20 mouse cellular contexts compared by ENCODE assay signal in genomic region chr6:117151484-117152149, GRCm38 (mm10). TPM values are rescaled to one million over a fixed set of nuclear protein-coding genes. Genes with fewer than 3 reads are reported as not detected.
DNase-seq lines count a peak whose midpoint lies in the region; ATAC-seq lines count a peak whose summit lies in the region.
"Had no signal": no experiment of that assay in that cellular context is flagged by ENCODE, and none has a peak within 500 bp of the region (broad histone marks: within the 10 kb centered on the region; RNA-seq: fewer than 3 reads in every experiment).

No protein-coding gene starts in this region.

- peak; percentile 75 for ATAC-seq in embryonic facial prominence, embryonic 15.5 days (ENCODE audit: insufficient number of reproducible peaks, low FRiP score, low TSS enrichment, low read depth)
- ATAC-seq in limb, embryonic 15.5 days (ENCODE audit: insufficient number of reproducible peaks, low FRiP score, low TSS enrichment, low read depth) = peak; percentile 61; the same call in 1 of the 2 replicates
- ATAC-seq: forebrain, embryonic 14.5 days; midbrain, embryonic 15.5 days had no signal

- H3K27me3 ChIP-seq in embryonic facial prominence, embryonic 15.5 days = no peaks in the 10 kb centered on the region
- H3K27me3 ChIP-seq in limb, embryonic 15.5 days = no peaks in the 10 kb centered on the region
- H3K27me3 ChIP-seq: hindbrain, embryonic 13.5 days; midbrain, embryonic 15.5 days had no signal

- H3K9me3 ChIP-seq in embryonic facial prominence, embryonic 15.5 days (replicated peaks) = no peaks in the 10 kb centered on the region
- no peaks in the 10 kb centered on the region for H3K9me3 ChIP-seq in limb, embryonic 15.5 days
- H3K9me3 ChIP-seq: hindbrain, embryonic 13.5 days; midbrain, embryonic 15.5 days had no signal

- H3K4me3 ChIP-seq in embryonic facial prominence, embryonic 15.5 days (replicated peaks) = no peak overlapping the region
- no peak overlapping the region for H3K4me3 ChIP-seq in limb, embryonic 15.5 days
- H3K4me3 ChIP-seq: gastrocnemius, adult 2 months; hindbrain, embryonic 13.5 days; midbrain, embryonic 15.5 days had no signal

- H3K4me2 ChIP-seq in embryonic facial prominence, embryonic 15.5 days (replicated peaks) = peak overlapping the region; percentile 31
- H3K4me2 ChIP-seq in limb, embryonic 15.5 days = 0 out of 2 replicates have a peak overlapping the region, but pooled peaks have one; percentile 17
- H3K4me2 ChIP-seq: hindbrain, embryonic 13.5 days; lung, embryonic 14.5 days; midbrain, embryonic 15.5 days had no signal

- H3K36me3 ChIP-seq in embryonic facial prominence, embryonic 15.5 days = no peaks in the 10 kb centered on the region
- H3K36me3 ChIP-seq in limb, embryonic 15.5 days = no peaks in the 10 kb centered on the region
- H3K36me3 ChIP-seq: hindbrain, embryonic 13.5 days; midbrain, embryonic 15.5 days had no signal

- peak; percentile 40 for DNase-seq in ES-CJ7 (ENCODE audit: low read depth, low spot score)
- DNase-seq in ZHBTc4 (ENCODE audit: low read depth, low spot score) = peak; percentile 71
- no peak for DNase-seq in right cerebral cortex, postnatal 25 days
- no peak for DNase-seq in adrenal gland, postnatal 25 days
- no peak for DNase-seq in thymus, postnatal 4 days
- DNase-seq: adrenal gland, postnatal 10 days; cerebellum, adult 11-12 months; cerebellum, postnatal 25 days; gastrocnemius, adult 2 months; kidney, adult 11 months; lung, embryonic 14.5 days; thymus, postnatal 36 days had no signal

- peaks cover 19% of the 10 kb centered on the region for H3K4me1 ChIP-seq in embryonic facial prominence, embryonic 15.5 days
- peaks cover 34% of the 10 kb centered on the region for H3K4me1 ChIP-seq in limb, embryonic 15.5 days
- H3K4me1 ChIP-seq: midbrain, embryonic 15.5 days had no signal

- no peak overlapping the region for H3K9ac ChIP-seq in embryonic facial prominence, embryonic 15.5 days
- no peak overlapping the region for H3K9ac ChIP-seq in limb, embryonic 15.5 days
- H3K9ac ChIP-seq: hindbrain, embryonic 13.5 days; lung, embryonic 14.5 days; midbrain, embryonic 15.5 days had no signal

- H3K27ac ChIP-seq in embryonic facial prominence, embryonic 15.5 days (replicated peaks) = peak overlapping the region; percentile 19
- 0 out of 2 replicates have a peak overlapping the region, but pooled peaks have one; percentile 34 for H3K27ac ChIP-seq in limb, embryonic 15.5 days
- H3K27ac ChIP-seq: gastrocnemius, adult 2 months; hindbrain, embryonic 13.5 days; kidney, postnatal 0 days; midbrain, embryonic 15.5 days had no signal

- 7% methylated on average over 18 of the region's 18 CpGs for WGBS in embryonic facial prominence, embryonic 15.5 days
- WGBS in limb, embryonic 15.5 days = 8% methylated on average over 18 of the region's 18 CpGs

RNA-seq across cellular contexts. Expression of gene Cxcl12, which starts 16.7 kb away (rescaled TPM):
- polyA plus RNA-seq in embryonic facial prominence, embryonic 15.5 days (2015; fragmentation: Nextera tagmentation; extraction: Ambion mirVana) = 261 TPM in 2 replicates
- 170 and 182 TPM in 2 replicates for polyA plus RNA-seq in limb, embryonic 15.5 days (2015; fragmentation: Nextera tagmentation; extraction: Ambion mirVana)
- 41.3 and 44.5 TPM in 2 replicates for total RNA-seq in adrenal gland, postnatal 25 days (2021)
- total RNA-seq: granulocyte monocyte progenitor cell, adult 5-6 weeks; MEL had no signal

Comparison
In these comparisons a context has a peak if more than half of its experiments do, and no peak if none do; other contexts are left out.
1. DNase-seq: peak in ES-CJ7 (single experiment) and ZHBTc4 (single experiment); none in right cerebral cortex, postnatal 25 days (single experiment), adrenal gland, postnatal 25 days (single experiment) and thymus, postnatal 4 days (single experiment).